Mouse (Mus musculus) layer of hippocampus, adult 6 months (tissue): ENCODE results near the gene Olfr1062. TPM values are rescaled to one million over a fixed set of nuclear protein-coding genes. Genes with fewer than 3 reads are reported as not detected.

Source experiments
- long read RNA-seq, 2 experiments: library from polyadenylated mRNA; unstranded; transcript quantifications; one replicate each; pipeline ENCODE4 v2.0.0; 2019 to 2020
- polyA plus RNA-seq: library from polyadenylated mRNA; unstranded; fragments of <200 nt; fragmentation: Nextera tagmentation; gene quantifications from 2 replicates; pipeline ENCODE4 v1.2.3, GENCODE M21; 2021

Olfr1062 gene
- polyA plus RNA-seq = not detected in 2 replicates
- long read RNA-seq, experiment 1 = 0 reads
- long read RNA-seq, experiment 2 = 0 reads

DNA sequence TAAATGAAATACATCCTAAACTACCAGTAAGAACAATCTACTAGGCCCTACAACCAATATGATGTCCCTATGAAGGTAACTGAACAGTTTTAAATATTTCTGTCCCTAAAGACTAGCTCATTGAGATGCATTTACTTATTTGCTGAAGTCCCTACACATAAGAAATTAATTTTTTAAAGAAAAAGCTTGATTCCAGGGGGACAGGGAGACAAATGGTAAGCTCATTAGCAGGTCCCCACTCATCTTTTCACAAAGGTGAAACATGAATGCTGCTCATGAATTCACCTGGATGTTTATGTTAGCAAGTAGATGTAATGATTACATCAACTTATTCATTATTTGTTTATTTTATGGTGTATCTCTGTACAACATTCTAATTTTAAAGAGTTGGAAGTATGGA lies at the start of gene Olfr1062:
Gene Olfr1062 (minus strand): TSS at position 101 of the 400 bp plus-strand sequence.

DNA sequence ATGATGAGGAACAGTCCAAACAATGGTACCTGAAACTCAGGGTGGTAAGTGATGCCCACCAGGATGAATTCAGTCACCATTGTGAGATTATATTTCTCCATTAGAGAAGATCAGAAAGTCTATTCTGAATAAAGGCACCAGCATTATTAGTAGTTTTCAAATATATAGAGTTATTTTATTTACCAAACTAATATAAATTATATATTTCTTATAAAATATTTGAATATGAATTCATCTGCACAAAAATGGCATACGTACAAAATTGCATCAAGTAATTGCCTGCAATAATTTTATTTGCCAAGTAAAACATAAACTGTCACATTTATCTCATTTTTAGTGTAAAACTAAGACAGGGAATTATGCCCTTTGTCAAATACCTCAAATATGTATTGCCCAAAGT lies 29.6 kb upstream of the Olfr1062 start, which contains the start of gene Olfr1066:
Gene Olfr1066 (minus strand): TSS at position 101 of the 400 bp plus-strand sequence.

GRCm38 (mm10) chr2:86450491-86450890 lies 23.9 kb upstream of the Olfr1062 start, which contains the start of gene Olfr1065:
TSS of gene Olfr1065 (minus strand) at chr2:86450591.

DNA sequence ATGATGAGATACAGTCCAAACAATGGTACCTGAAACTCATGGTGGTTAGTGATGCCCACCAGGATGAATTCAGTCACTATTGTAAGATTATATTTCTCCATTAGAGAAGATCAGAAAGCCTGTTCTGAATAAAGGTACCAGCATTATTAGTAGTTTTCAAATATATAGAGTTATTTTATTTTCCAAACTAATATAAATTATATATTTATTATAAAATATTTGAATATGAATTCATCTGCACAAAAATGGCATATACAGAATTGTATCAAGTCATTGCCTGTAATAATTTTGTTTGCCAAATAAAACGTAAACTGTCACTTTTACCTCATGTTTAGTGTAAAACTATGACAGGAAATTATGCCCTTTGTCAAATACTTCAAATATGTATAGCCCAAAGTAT lies 12.6 kb downstream of the Olfr1062 start, which contains the start of gene Olfr1061:
Gene Olfr1061 (minus strand): TSS at position 101 of the 400 bp plus-strand sequence.

GRCm38 (mm10) chr2:86388461-86388860 lies 38.1 kb downstream of the Olfr1062 start, which contains the start of gene Olfr1058:
TSS of gene Olfr1058 (minus strand) at chr2:86388561.

GRCm38 (mm10) chr2:86378293-86378692 lies 48.3 kb downstream of the Olfr1062 start, which contains the start of gene Olfr1057:
TSS of gene Olfr1057 (minus strand) at chr2:86378393.

Other genes with a start within 250 kb of the Olfr1062 start
- not detected in 2 replicates for gene Olfr1044, start 248.9 kb downstream of the Olfr1062 start, polyA plus RNA-seq
- not detected in 2 replicates for gene Olfr52, start 241.1 kb downstream of the Olfr1062 start, polyA plus RNA-seq
- not detected in 2 replicates for gene Olfr1045, start 223.7 kb downstream of the Olfr1062 start, polyA plus RNA-seq
- gene Olfr1046, start 207.4 kb downstream of the Olfr1062 start, polyA plus RNA-seq = not detected in 2 replicates
- not detected in 2 replicates for gene Olfr1047, start 195.3 kb downstream of the Olfr1062 start, polyA plus RNA-seq
- gene Olfr1048, start 186.5 kb downstream of the Olfr1062 start, polyA plus RNA-seq = not detected in 2 replicates
- gene Olfr1049, start 168.4 kb downstream of the Olfr1062 start, polyA plus RNA-seq = not detected in 2 replicates
- gene Olfr1051, start 147.7 kb downstream of the Olfr1062 start, polyA plus RNA-seq = not detected in 2 replicates
- gene Olfr1052, start 134.3 kb downstream of the Olfr1062 start, polyA plus RNA-seq = not detected in 2 replicates
- not detected in 2 replicates for gene Olfr1053, start 111.5 kb downstream of the Olfr1062 start, polyA plus RNA-seq
- gene Olfr1054, start 91.3 kb downstream of the Olfr1062 start, polyA plus RNA-seq = not detected in 2 replicates
- not detected in 2 replicates for gene Olfr1055, start 76.5 kb downstream of the Olfr1062 start, polyA plus RNA-seq
- gene Olfr1056, start 64.3 kb downstream of the Olfr1062 start, polyA plus RNA-seq = not detected in 2 replicates
- gene Olfr1057, start 48.4 kb downstream of the Olfr1062 start, polyA plus RNA-seq = not detected in 2 replicates
- not detected in 2 replicates for gene Olfr1058, start 38.2 kb downstream of the Olfr1062 start, polyA plus RNA-seq
- not detected in 2 replicates for gene Olfr1061, start 12.7 kb downstream of the Olfr1062 start, polyA plus RNA-seq
- gene Olfr1065, start 23.8 kb upstream of the Olfr1062 start, polyA plus RNA-seq = not detected in 2 replicates
- not detected in 2 replicates for gene Olfr1066, start 29.5 kb upstream of the Olfr1062 start, polyA plus RNA-seq
- not detected in 2 replicates for gene Olfr228, start 60.6 kb upstream of the Olfr1062 start, polyA plus RNA-seq
- gene Olfr1076, start 81.7 kb upstream of the Olfr1062 start, polyA plus RNA-seq = not detected in 2 replicates
- gene Olfr1079, start 115.7 kb upstream of the Olfr1062 start, polyA plus RNA-seq = not detected in 2 replicates
- not detected in 2 replicates for gene Olfr1080, start 131.5 kb upstream of the Olfr1062 start, polyA plus RNA-seq
- not detected in 2 replicates for gene Olfr1082, start 172.2 kb upstream of the Olfr1062 start, polyA plus RNA-seq
- not detected in 2 replicates for gene Olfr1084, start 213.0 kb upstream of the Olfr1062 start, polyA plus RNA-seq
- gene Olfr1085, start 235.3 kb upstream of the Olfr1062 start, polyA plus RNA-seq = not detected in 2 replicates